Mouse (Mus musculus) G1E (cell line): Measurements from ENCODE around the gene Cyp2a12.

ENCODE experiments used
- CTCF ChIP-seq: IDR thresholded peaks from 2 replicates; pipeline ENCODE4 v1.5.1; 2012; ENCODE audit warnings: low read depth, low read length, inconsistent platforms, mixed read lengths
- GATA1 ChIP-seq: IDR thresholded peaks from 2 replicates; pipeline ENCODE4 v1.6.1; 2012; ENCODE audit warnings: borderline replicate concordance, low read length, inconsistent platforms, mixed read lengths
- POLR2AphosphoS5 ChIP-seq: IDR thresholded peaks from 2 replicates; pipeline ENCODE4 v1.6.1; 2012; ENCODE audit warnings: low read depth, low read length, inconsistent platforms; ENCODE audit not compliant: insufficient replicate concordance

GRCm38 (mm10) chr7:27081625-27082024, 52.7 kb downstream of the Cyp2a12 start:
- no peak for TF ChIP-seq CTCF
- no peak for TF ChIP-seq GATA1
- TF ChIP-seq POLR2AphosphoS5 = no peak
